Mouse (Mus musculus) CH12.LX (cell line): Measurements from ENCODE around the gene Fhl2. TPM values are rescaled to one million over a fixed set of nuclear protein-coding genes. Genes with fewer than 3 reads are reported as not detected.

ENCODE experiments used
- DNase-seq: peaks from one replicate; pipeline ENCODE4 v3.0.0-alpha.2; 2013; ENCODE audit errors: extremely low read depth
- H3K27ac ChIP-seq: 2 replicates; pipeline ENCODE4 v1.5.1; 2012; ENCODE audit warnings: low read depth, mild to moderate bottlenecking, control low read depth, moderate library complexity; ENCODE audit not compliant: insufficient read depth
- H3K27me3 ChIP-seq: replicated peaks from 2 replicates; pipeline ENCODE3; 2012; ENCODE audit warnings: inconsistent platforms
- H3K36me3 ChIP-seq, 2 experiments: replicated peaks in 1 of 2; 2 replicates each; pipeline versions ENCODE3 to v1.6.1; 2012; ENCODE audit warnings: inconsistent platforms in 1 of 2, low read length in 1 of 2, mild to moderate bottlenecking in 1 of 2, mixed read lengths in 1 of 2, moderate library complexity in 1 of 2; ENCODE audit not compliant: control insufficient read depth in 1 of 2, insufficient read depth in 1 of 2
- H3K4me1 ChIP-seq, 2 experiments: 2 replicates each; pipeline ENCODE4 v1.6.1; 2012; ENCODE audit warnings: inconsistent platforms in 1 of 2, moderate library complexity in 1 of 2; ENCODE audit not compliant: insufficient read depth in 2 of 2, control insufficient read depth in 1 of 2
- H3K4me2 ChIP-seq: 2 replicates; pipeline ENCODE4 v1.6.1; 2012; ENCODE audit warnings: low read depth, mild to moderate bottlenecking, control low read depth; ENCODE audit not compliant: poor library complexity, insufficient read depth, severe bottlenecking
- H3K4me3 ChIP-seq, 3 experiments: fragments of 150-350 bp in 1 of 3; sonication (generic) in 1 of 3; replicated peaks in 1 of 3; 2 replicates each; pipeline versions ENCODE3 to v1.5.1; 2011 to 2012; ENCODE audit warnings: low read depth in 2 of 3, low read length in 2 of 3, mild to moderate bottlenecking in 2 of 3, moderate library complexity in 2 of 3, control low read depth in 1 of 3, improper control_type of control experiment in 1 of 3, inconsistent platforms in 1 of 3, mixed read lengths in 1 of 3; ENCODE audit not compliant: poor library complexity in 1 of 3
- H3K79me2 ChIP-seq: replicated peaks from 2 replicates; pipeline ENCODE4 v1.6.1; 2012; ENCODE audit warnings: mild to moderate bottlenecking, moderate library complexity; ENCODE audit not compliant: control insufficient read depth, poor library complexity, insufficient read depth, severe bottlenecking; ENCODE audit errors: extremely low read depth
- H3K9ac ChIP-seq: 2 replicates; pipeline ENCODE4 v1.6.1; 2012; ENCODE audit warnings: low read depth, mild to moderate bottlenecking, control low read depth, moderate library complexity; ENCODE audit not compliant: insufficient read depth
- H3K9me3 ChIP-seq: replicated peaks from 2 replicates; pipeline ENCODE3; 2012; ENCODE audit warnings: low read length, inconsistent platforms, mixed read lengths
- BHLHE40 ChIP-seq: IDR thresholded peaks from 2 replicates; pipeline ENCODE4 v1.6.1; 2011; ENCODE audit warnings: mild to moderate bottlenecking, low read depth, low read length, improper control_type of control experiment
- E2F4 ChIP-seq: IDR thresholded peaks from 2 replicates; pipeline ENCODE4 v1.6.1; 2011; ENCODE audit warnings: low read depth, low read length, improper control_type of control experiment; ENCODE audit not compliant: insufficient replicate concordance
- ELF1 ChIP-seq: IDR thresholded peaks from 2 replicates; pipeline ENCODE4 v1.6.1; 2014; ENCODE audit warnings: low read depth, mild to moderate bottlenecking, inconsistent platforms, low read length, improper control_type of control experiment
- EP300 ChIP-seq: IDR thresholded peaks from 2 replicates; pipeline ENCODE4 v1.6.1; 2011; ENCODE audit warnings: low read length, improper control_type of control experiment
- GABPA ChIP-seq: IDR thresholded peaks from 2 replicates; pipeline ENCODE4 v1.6.1; 2012; ENCODE audit warnings: low read depth, low read length, improper control_type of control experiment, inconsistent platforms; ENCODE audit not compliant: insufficient replicate concordance
- JUN ChIP-seq: IDR thresholded peaks from 2 replicates; pipeline ENCODE4 v1.6.1; 2011; ENCODE audit warnings: low read depth, mild to moderate bottlenecking, low read length, improper control_type of control experiment, moderate library complexity; ENCODE audit not compliant: insufficient read depth
- KAT2A ChIP-seq: IDR thresholded peaks from 2 replicates; pipeline ENCODE4 v1.6.1; 2012; ENCODE audit warnings: low read length, improper control_type of control experiment, inconsistent platforms; ENCODE audit not compliant: insufficient replicate concordance
- MAX ChIP-seq: IDR thresholded peaks from 2 replicates; pipeline ENCODE4 v1.6.1; 2011; ENCODE audit warnings: low read length, improper control_type of control experiment
- MAZ ChIP-seq: IDR thresholded peaks from 2 replicates; pipeline ENCODE4 v1.6.1; 2012; ENCODE audit warnings: low read depth, mild to moderate bottlenecking, inconsistent platforms, low read length, improper control_type of control experiment, moderate library complexity
- MEF2A ChIP-seq: IDR thresholded peaks from 2 replicates; pipeline ENCODE4 v1.6.1; 2014; ENCODE audit warnings: low read depth, mild to moderate bottlenecking, inconsistent platforms, low read length, improper control_type of control experiment, borderline replicate concordance
- MYC ChIP-seq: IDR thresholded peaks from 2 replicates; pipeline ENCODE4 v1.6.1; 2011; ENCODE audit warnings: low read depth, mild to moderate bottlenecking, improper control_type of control experiment, low read length
- NELFE ChIP-seq: IDR thresholded peaks from 2 replicates; pipeline ENCODE4 v1.6.1; 2011; ENCODE audit warnings: low read depth, low read length, improper control_type of control experiment
- POLR2A ChIP-seq: IDR thresholded peaks from 2 replicates; pipeline ENCODE4 v1.6.1; 2011; ENCODE audit warnings: low read depth, mild to moderate bottlenecking, improper control_type of control experiment, low read length
- POLR2AphosphoS2 ChIP-seq: IDR thresholded peaks from 2 replicates; pipeline ENCODE4 v1.6.1; 2011; ENCODE audit warnings: low read depth, low read length, improper control_type of control experiment
- RAD21 ChIP-seq: IDR thresholded peaks from 2 replicates; pipeline ENCODE4 v1.6.1; 2011; ENCODE audit warnings: low read depth, mild to moderate bottlenecking, low read length, improper control_type of control experiment, moderate library complexity
- RCOR1 ChIP-seq: conservative IDR thresholded peaks from 2 replicates; pipeline ENCODE4 v1.6.1; 2012; ENCODE audit warnings: low read depth, mild to moderate bottlenecking, inconsistent platforms, low read length, improper control_type of control experiment
- SIN3A ChIP-seq: IDR thresholded peaks from 2 replicates; pipeline ENCODE4 v1.6.1; 2012; ENCODE audit warnings: low read length, improper control_type of control experiment, inconsistent platforms
- UBTF ChIP-seq: IDR thresholded peaks from 2 replicates; pipeline ENCODE4 v1.6.1; 2012; ENCODE audit warnings: low read depth, mild to moderate bottlenecking, inconsistent platforms, low read length, improper control_type of control experiment, moderate library complexity
- USF1 ChIP-seq: IDR thresholded peaks from 2 replicates; pipeline ENCODE4 v1.6.1; 2014; ENCODE audit warnings: low read depth, mild to moderate bottlenecking, inconsistent platforms, low read length, improper control_type of control experiment
- USF2 ChIP-seq: conservative IDR thresholded peaks from 2 replicates; pipeline ENCODE4 v1.6.1; 2011; ENCODE audit warnings: low read depth, low read length, improper control_type of control experiment
- ZC3H11A ChIP-seq: IDR thresholded peaks from 2 replicates; pipeline ENCODE4 v1.6.1; 2012; ENCODE audit warnings: low read depth, mild to moderate bottlenecking, inconsistent platforms, low read length, improper control_type of control experiment
- ZMIZ1 ChIP-seq: IDR thresholded peaks from 2 replicates; pipeline ENCODE4 v1.6.1; 2012; ENCODE audit warnings: low read depth, mild to moderate bottlenecking, inconsistent platforms, low read length, improper control_type of control experiment
- dilution Hi-C: fragments of 300-500 bp; cut with MboI; formaldehyde crosslinking; loops from 2 replicates; pipeline ENCODE4 v1.14.3; 2020; ENCODE audit warnings: low sequenced_read_pairs; ENCODE audit not compliant: extremely low pct_unique_long_range_greater_than_20kb, extremely low pct_ligation_motif_present
- in situ Hi-C: fragments of 300-500 bp; cut with MboI; formaldehyde crosslinking; loops from 3 replicates; pipeline ENCODE4 v1.14.3; 2019; ENCODE audit warnings: low sequenced_read_pairs, low pct_ligation_motif_present, low pct_unique_long_range_greater_than_20kb, mixed read lengths
- polyA plus RNA-seq: library from polyadenylated mRNA; unstranded; fragments of >175 nt; gene quantifications from 2 replicates; pipeline ENCODE4 v1.2.1, GENCODE M21; 2012; ENCODE audit warnings: low read depth; ENCODE audit not compliant: insufficient read length
- total RNA-seq, 2 experiments: library from RNA; depleted of rRNA; stranded (reverse); fragments of 300-350 nt in 1 of 2; fragments of >200 nt in 1 of 2; gene quantifications; 2 replicates each; pipeline ENCODE4 v1.2.3; 2012 to 2014

Gene Fhl2
- total and polyA plus RNA-seq, 3 experiments, result 0.13 to 0.21 (median 0.14) TPM

- in situ Hi-C loops (no loop called here), dilution Hi-C loops (no loop called here)
- Histone ChIP-seq H3K36me3 (no peaks in the 10 kb centered on the region), H3K79me2 (no peaks in the 10 kb centered on the region), H3K9me3 (peaks cover 3% of the 10 kb centered on the region), H3K4me1 (no peaks in the 10 kb centered on the region), H3K27ac (no peak overlapping the region), H3K9ac (no peak overlapping the region), H3K4me3 (no peak overlapping the region), H3K4me2 (no peak overlapping the region), H3K27me3 (no peaks in the 10 kb centered on the region)
- TF ChIP-seq ZC3H11A (no peak), SIN3A (no peak), MAX (no peak), KAT2A (no peak), RAD21 (no peak), MYC (no peak), RCOR1 (no peak), USF1 (no peak), ZMIZ1 (no peak), POLR2AphosphoS2 (no peak), GABPA (no peak)
- DNase-seq, result no peak
Observed at GRCm38 (mm10) chr1:43196059-43196458, 725 bp downstream of the Fhl2 start.

GRCm38 (mm10) chr1:43193423-43193822 lies 3.4 kb downstream of the Fhl2 start:
- TF ChIP-seq ELF1 (no peak), ZC3H11A (no peak), EP300 (no peak), JUN (no peak), POLR2AphosphoS2 (no peak), MAZ (no peak), USF1 (no peak), NELFE (no peak), E2F4 (no peak), UBTF (no peak), USF2 (no peak), ZMIZ1 (no peak), RAD21 (no peak), POLR2A (no peak), BHLHE40 (no peak), MEF2A (no peak)
- TF ChIP-seq, all 38 proteins: peak for 0
- Histone ChIP-seq H3K9me3 (no peaks in the 10 kb centered on the region), H3K4me2 (no peak overlapping the region), H3K9ac (no peak overlapping the region), H3K27ac (no peak overlapping the region), H3K79me2 (no peaks in the 10 kb centered on the region), H3K4me3 (no peak overlapping the region), H3K27me3 (no peaks in the 10 kb centered on the region), H3K4me1 (no peaks in the 10 kb centered on the region), H3K36me3 (no peaks in the 10 kb centered on the region)
- in situ Hi-C loops (no loop called here), dilution Hi-C loops (no loop called here)
- DNase-seq, result no peak
